Mouse (Mus musculus): ENCODE measurements around the gene Crybg1. TPM values are rescaled to one million over a fixed set of nuclear protein-coding genes. Genes with fewer than 3 reads are reported as not detected.
A peak's percentile ranks its signal among the peaks of the same experiment; 100 is the strongest.

Gene Crybg1
- polyA plus RNA-seq, 1 experiment from 2014 or later = 0.20 TPM

- Histone ChIP-seq H3K36me3 (ENCODE audit: control insufficient read depth, insufficient read depth, low read length) (no peaks in the 10 kb centered on the region), H3K27ac (ENCODE audit: low read depth, low read length) (no peak overlapping the region), H3K4me1 (ENCODE audit: control insufficient read depth, insufficient read depth, low read length) (no peaks in the 10 kb centered on the region), H3K9ac (ENCODE audit: low read length) (no peak overlapping the region), H3K9me3 (replicated peaks; ENCODE audit: control insufficient read depth, low read length) (no peaks in the 10 kb centered on the region), H3K27me3 (replicated peaks; ENCODE audit: control insufficient read depth, insufficient read depth, low read length) (no peaks in the 10 kb centered on the region), H3K4me2 (ENCODE audit: low read length) (no peak overlapping the region), H3K4me3 (ENCODE audit: low read depth, low read length) (no peak overlapping the region)
- ATAC-seq (no peak), DNase-seq (ENCODE audit: low spot score) (no peak)
- 56% methylated on average over 2 of the region's 2 CpGs for WGBS
Measured at GRCm38 (mm10) chr10:44157489-44157888, 8.8 kb upstream of the Crybg1 start.

DNA sequence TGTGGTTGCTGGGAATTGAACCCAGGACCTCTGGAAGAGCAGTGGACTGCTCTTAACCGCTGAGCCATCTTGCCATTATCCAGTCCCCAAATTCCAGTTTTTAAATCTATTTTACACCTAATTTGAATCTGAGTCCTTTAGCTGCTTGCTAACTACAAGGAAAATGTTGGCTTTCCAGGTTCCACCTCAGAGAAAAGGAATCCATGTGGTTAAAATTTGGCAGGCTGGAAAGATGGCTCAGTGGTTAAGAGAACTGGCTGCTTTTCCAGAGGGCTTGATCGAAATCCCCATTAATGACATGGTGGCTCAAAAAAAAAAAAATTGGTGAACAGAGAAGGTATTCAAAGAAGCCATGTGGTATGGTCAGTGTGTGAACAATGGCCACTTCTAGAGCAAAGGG lies 1.8 kb upstream of the Crybg1 start:
- 97% methylated on average over 2 of the region's 2 CpGs for WGBS
- Histone ChIP-seq H3K4me3 (ENCODE audit: low read depth, low read length) (no peak overlapping the region), H3K36me3 (ENCODE audit: control insufficient read depth, insufficient read depth, low read length) (no peaks in the 10 kb centered on the region), H3K27ac (ENCODE audit: low read depth, low read length) (no peak overlapping the region), H3K27me3 (replicated peaks; ENCODE audit: control insufficient read depth, insufficient read depth, low read length) (peaks cover 8% of the 10 kb centered on the region; the same call in 1 of the 2 replicates), H3K4me1 (ENCODE audit: control insufficient read depth, insufficient read depth, low read length) (peaks cover 8% of the 10 kb centered on the region), H3K9ac (ENCODE audit: low read length) (no peak overlapping the region), H3K9me3 (replicated peaks; ENCODE audit: control insufficient read depth, low read length) (no peaks in the 10 kb centered on the region), H3K4me2 (ENCODE audit: low read length) (no peak overlapping the region)
- ATAC-seq = no peak
- no peak for DNase-seq (ENCODE audit: low spot score)

- no peaks in the 10 kb centered on the region for H3K36me3 ChIP-seq (ENCODE audit: control insufficient read depth, insufficient read depth, low read length)
- H3K9ac ChIP-seq (ENCODE audit: low read length) = no peak overlapping the region
- H3K4me1 ChIP-seq (ENCODE audit: control insufficient read depth, insufficient read depth, low read length) = no peaks in the 10 kb centered on the region
- no peaks in the 10 kb centered on the region for H3K9me3 ChIP-seq (replicated peaks; ENCODE audit: control insufficient read depth, low read length)
- no peak overlapping the region for H3K4me2 ChIP-seq (ENCODE audit: low read length)
- H3K27ac ChIP-seq (ENCODE audit: low read depth, low read length) = no peak overlapping the region
- ATAC-seq (no peak), DNase-seq (ENCODE audit: low spot score) (no peak)
- H3K27me3 ChIP-seq (replicated peaks; ENCODE audit: control insufficient read depth, insufficient read depth, low read length) = peaks cover 3% of the 10 kb centered on the region; the same call in 1 of the 2 replicates
- no peak overlapping the region for H3K4me3 ChIP-seq (ENCODE audit: low read depth, low read length)
- 93% methylated on average over 10 of the region's 10 CpGs for WGBS
Measured at GRCm38 (mm10) chr10:44143401-44143800, 5.3 kb downstream of the Crybg1 start.

DNA sequence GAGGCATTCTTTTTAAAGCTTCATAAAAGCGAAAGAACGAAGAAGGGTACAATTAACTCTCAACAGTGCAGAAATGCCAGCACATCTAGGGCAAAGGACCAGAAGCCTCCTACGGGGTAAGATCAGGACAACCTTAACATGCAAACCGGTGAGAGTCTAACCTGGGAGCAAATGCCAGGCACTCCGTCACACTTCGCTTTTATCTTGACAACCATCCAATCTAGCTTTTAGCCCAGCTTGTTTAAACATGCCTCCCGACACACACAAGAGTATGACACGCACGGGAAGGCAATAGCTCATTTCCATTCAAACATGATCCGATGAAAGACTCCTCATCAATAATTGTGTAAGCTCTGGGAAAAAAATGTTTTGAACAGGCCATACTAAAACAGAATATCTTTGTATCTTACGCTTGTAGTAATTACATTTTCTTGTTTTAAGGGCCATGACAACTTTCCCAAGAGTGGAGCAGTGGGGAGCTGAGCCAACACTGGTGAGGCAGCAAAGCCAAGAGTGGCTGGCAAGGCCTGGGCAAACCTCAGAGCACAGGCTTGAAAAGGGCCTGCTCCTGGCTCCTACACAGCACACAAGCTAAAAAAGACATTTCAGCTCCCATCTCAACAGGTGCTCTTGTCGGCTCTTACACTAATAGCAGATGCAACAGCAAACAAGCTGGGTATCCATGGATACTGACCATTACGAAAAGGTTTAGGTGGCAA lies 10.4 kb downstream of the Crybg1 start:
- 84% methylated on average over 13 of the region's 13 CpGs for WGBS
- Histone ChIP-seq H3K4me2 (ENCODE audit: low read length) (no peak overlapping the region), H3K9me3 (replicated peaks; ENCODE audit: control insufficient read depth, low read length) (no peaks in the 10 kb centered on the region), H3K27ac (ENCODE audit: low read depth, low read length) (no peak overlapping the region), H3K4me1 (ENCODE audit: control insufficient read depth, insufficient read depth, low read length) (no peaks in the 10 kb centered on the region), H3K4me3 (ENCODE audit: low read depth, low read length) (no peak overlapping the region), H3K27me3 (replicated peaks; ENCODE audit: control insufficient read depth, insufficient read depth, low read length) (no peaks in the 10 kb centered on the region), H3K36me3 (ENCODE audit: control insufficient read depth, insufficient read depth, low read length) (no peaks in the 10 kb centered on the region), H3K9ac (ENCODE audit: low read length) (no peak overlapping the region)
- no peak for ATAC-seq
- DNase-seq (ENCODE audit: low spot score) = no peak

- H3K27ac ChIP-seq (ENCODE audit: low read depth, low read length) = no peak overlapping the region
- H3K4me1 ChIP-seq (ENCODE audit: control insufficient read depth, insufficient read depth, low read length) = peaks cover 3% of the 10 kb centered on the region; the same call in 1 of the 2 replicates
- DNase-seq (ENCODE audit: low spot score) (no peak), ATAC-seq (no peak)
- H3K4me2 ChIP-seq (ENCODE audit: low read length) = no peak overlapping the region
- WGBS = 93% methylated on average over 5 of the region's 5 CpGs
- no peaks in the 10 kb centered on the region for H3K9me3 ChIP-seq (replicated peaks; ENCODE audit: control insufficient read depth, low read length)
- H3K4me3 ChIP-seq (ENCODE audit: low read depth, low read length) = no peak overlapping the region
- H3K36me3 ChIP-seq (ENCODE audit: control insufficient read depth, insufficient read depth, low read length) = no peaks in the 10 kb centered on the region
- no peak overlapping the region for H3K9ac ChIP-seq (ENCODE audit: low read length)
- no peaks in the 10 kb centered on the region for H3K27me3 ChIP-seq (replicated peaks; ENCODE audit: control insufficient read depth, insufficient read depth, low read length)
Measured at GRCm38 (mm10) chr10:44126047-44126446, 22.6 kb downstream of the Crybg1 start.

GRCm38 (mm10) chr10:44124400-44124933 lies 24.2 kb downstream of the Crybg1 start:
- no peak overlapping the region for H3K9ac ChIP-seq (ENCODE audit: low read length)
- H3K4me2 ChIP-seq (ENCODE audit: low read length) = no peak overlapping the region
- H3K27ac ChIP-seq (ENCODE audit: low read depth, low read length) = no peak overlapping the region
- DNase-seq (ENCODE audit: low spot score) = peak; percentile 33
- peaks cover 3% of the 10 kb centered on the region; the same call in 1 of the 2 replicates for H3K4me1 ChIP-seq (ENCODE audit: control insufficient read depth, insufficient read depth, low read length)
- peak; percentile 46; the same call in 1 of the 2 replicates for ATAC-seq
- WGBS = 51% methylated on average over 6 of the region's 6 CpGs
- no peaks in the 10 kb centered on the region for H3K36me3 ChIP-seq (ENCODE audit: control insufficient read depth, insufficient read depth, low read length)
- H3K27me3 ChIP-seq (replicated peaks; ENCODE audit: control insufficient read depth, insufficient read depth, low read length) = no peaks in the 10 kb centered on the region
- H3K9me3 ChIP-seq (replicated peaks; ENCODE audit: control insufficient read depth, low read length) = no peaks in the 10 kb centered on the region
- H3K4me3 ChIP-seq (ENCODE audit: low read depth, low read length) = no peak overlapping the region

GRCm38 (mm10) chr10:44118616-44119015 lies 30.0 kb downstream of the Crybg1 start:
- Histone ChIP-seq H3K36me3 (ENCODE audit: control insufficient read depth, insufficient read depth, low read length) (no peaks in the 10 kb centered on the region), H3K4me2 (ENCODE audit: low read length) (no peak overlapping the region), H3K27ac (ENCODE audit: low read depth, low read length) (no peak overlapping the region), H3K4me3 (ENCODE audit: low read depth, low read length) (no peak overlapping the region), H3K4me1 (ENCODE audit: control insufficient read depth, insufficient read depth, low read length) (no peaks in the 10 kb centered on the region), H3K27me3 (replicated peaks; ENCODE audit: control insufficient read depth, insufficient read depth, low read length) (no peaks in the 10 kb centered on the region), H3K9ac (ENCODE audit: low read length) (no peak overlapping the region), H3K9me3 (replicated peaks; ENCODE audit: control insufficient read depth, low read length) (no peaks in the 10 kb centered on the region)
- DNase-seq (ENCODE audit: low spot score) (peak; percentile 63), ATAC-seq (no peak)
- WGBS = 13% methylated on average over 4 of the region's 4 CpGs

DNA sequence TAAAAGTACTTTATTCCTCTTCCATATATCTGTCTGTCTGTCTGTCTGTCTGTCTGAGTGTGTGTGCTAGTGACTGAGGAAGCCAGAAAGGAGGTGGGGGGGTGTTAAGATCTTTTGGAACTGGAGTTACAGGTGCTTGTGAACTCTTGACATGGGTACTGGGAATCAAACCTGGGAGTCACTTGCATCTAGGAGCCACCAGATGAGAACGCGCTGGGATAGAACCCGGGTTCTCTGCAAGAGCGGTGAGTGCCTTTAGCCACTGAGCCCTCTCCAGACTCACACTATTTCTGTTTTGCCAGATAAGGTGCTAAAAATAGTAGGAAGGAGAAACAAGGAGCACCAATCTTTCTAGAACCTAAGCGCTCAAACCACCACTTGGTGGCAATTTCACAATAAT lies 31.9 kb downstream of the Crybg1 start:
- H3K4me1 ChIP-seq (ENCODE audit: control insufficient read depth, insufficient read depth, low read length) = no peaks in the 10 kb centered on the region
- 92% methylated on average over 5 of the region's 5 CpGs for WGBS
- H3K4me2 ChIP-seq (ENCODE audit: low read length) = no peak overlapping the region
- ATAC-seq (no peak), DNase-seq (ENCODE audit: low spot score) (no peak)
- H3K27me3 ChIP-seq (replicated peaks; ENCODE audit: control insufficient read depth, insufficient read depth, low read length) = no peaks in the 10 kb centered on the region
- H3K4me3 ChIP-seq (ENCODE audit: low read depth, low read length) = no peak overlapping the region
- no peak overlapping the region for H3K27ac ChIP-seq (ENCODE audit: low read depth, low read length)
- no peaks in the 10 kb centered on the region for H3K36me3 ChIP-seq (ENCODE audit: control insufficient read depth, insufficient read depth, low read length)
- no peak overlapping the region for H3K9ac ChIP-seq (ENCODE audit: low read length)
- H3K9me3 ChIP-seq (replicated peaks; ENCODE audit: control insufficient read depth, low read length) = no peaks in the 10 kb centered on the region

DNA sequence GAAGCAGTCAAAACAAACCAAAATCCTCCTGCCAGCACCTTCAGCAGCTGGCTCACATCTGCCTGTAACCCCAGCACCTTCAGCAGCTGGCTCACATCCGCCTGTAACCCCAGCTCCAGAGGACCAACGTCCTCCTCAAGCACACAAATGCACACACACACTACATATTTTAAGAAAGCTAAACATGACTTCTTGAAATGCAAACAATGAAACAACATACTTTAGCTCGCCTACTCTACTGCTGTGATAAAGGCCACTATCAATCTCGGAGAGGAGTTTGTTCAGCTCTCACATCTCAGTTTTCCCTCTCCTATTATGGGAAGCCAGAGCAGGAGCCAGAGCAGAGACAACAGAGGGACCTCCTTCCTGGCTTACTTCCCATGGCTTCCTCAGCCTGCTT lies 34.0 kb downstream of the Crybg1 start:
- Histone ChIP-seq H3K4me3 (ENCODE audit: low read depth, low read length) (no peak overlapping the region), H3K36me3 (ENCODE audit: control insufficient read depth, insufficient read depth, low read length) (no peaks in the 10 kb centered on the region), H3K27ac (ENCODE audit: low read depth, low read length) (no peak overlapping the region), H3K4me1 (ENCODE audit: control insufficient read depth, insufficient read depth, low read length) (no peaks in the 10 kb centered on the region), H3K4me2 (ENCODE audit: low read length) (no peak overlapping the region), H3K9me3 (replicated peaks; ENCODE audit: control insufficient read depth, low read length) (no peaks in the 10 kb centered on the region), H3K27me3 (replicated peaks; ENCODE audit: control insufficient read depth, insufficient read depth, low read length) (no peaks in the 10 kb centered on the region), H3K9ac (ENCODE audit: low read length) (no peak overlapping the region)
- 69% methylated on average over 4 of the region's 4 CpGs for WGBS
- no peak for ATAC-seq
- no peak for DNase-seq (ENCODE audit: low spot score)

Data from forebrain, embryonic 14.5 days (tissue).